Mouse (Mus musculus) kidney, embryonic 14.5 days (tissue): Measurements from ENCODE around the gene Lhx4. TPM values are rescaled to one million over a fixed set of nuclear protein-coding genes. Genes with fewer than 3 reads are reported as not detected.

Experiments used
- ATAC-seq: fragments of 200-750 bp; cut with Nextera tagmentation; 2 replicates; pipeline ENCODE4 v1.8.0; 2017; ENCODE audit warnings: moderate number of reproducible peaks, mild to moderate bottlenecking, moderate TSS enrichment, moderate library complexity; ENCODE audit not compliant: low FRiP score, low TSS enrichment
- H3K27ac ChIP-seq: fragments of 300-500 bp; sonication (generic); 2 replicates; pipeline ENCODE4 v1.5.1; 2014; ENCODE audit warnings: low read depth, mild to moderate bottlenecking, low read length, moderate library complexity, mixed read lengths
- H3K27me3 ChIP-seq: fragments of 300-500 bp; sonication (generic); 2 replicates; pipeline ENCODE4 v1.6.1; 2014; ENCODE audit warnings: mild to moderate bottlenecking, low read length; ENCODE audit not compliant: control insufficient read depth, insufficient read depth
- H3K36me3 ChIP-seq: fragments of 300-500 bp; sonication (generic); 2 replicates; pipeline ENCODE4 v1.6.1; 2014; ENCODE audit warnings: low read length, mixed read lengths; ENCODE audit not compliant: control insufficient read depth, insufficient read depth
- H3K4me1 ChIP-seq: fragments of 300-500 bp; sonication (generic); 2 replicates; pipeline ENCODE4 v1.6.1; 2014; ENCODE audit warnings: low read length, mixed read lengths; ENCODE audit not compliant: control insufficient read depth, insufficient read depth
- H3K4me2 ChIP-seq: fragments of 300-500 bp; sonication (generic); replicated peaks from 2 replicates; pipeline ENCODE4 v1.6.1; 2014; ENCODE audit warnings: low read depth, mild to moderate bottlenecking, low read length
- H3K4me3 ChIP-seq: fragments of 300-500 bp; sonication (generic); 2 replicates; pipeline ENCODE4 v1.5.1; 2014; ENCODE audit warnings: mild to moderate bottlenecking, low read length
- H3K9ac ChIP-seq: fragments of 300-500 bp; sonication (generic); 2 replicates; pipeline ENCODE4 v1.6.1; 2014; ENCODE audit warnings: low read depth, mild to moderate bottlenecking, low read length, moderate library complexity
- H3K9me3 ChIP-seq: fragments of 300-500 bp; sonication (generic); 2 replicates; pipeline ENCODE4 v1.6.1; 2016; ENCODE audit warnings: low read length; ENCODE audit not compliant: control insufficient read depth
- WGBS: fragments of 180-500 bp; shearing (Covaris S2); extraction: QIAGEN DNeasy Blood & Tissue Kit; methylation state at CpG from one replicate; pipeline ENCODE4 v1.1.7; 2014; 5-methylcytosine and 5-hydroxymethylcytosine counted together
- polyA plus RNA-seq: library from polyadenylated mRNA; unstranded; fragments of >200 nt; fragmentation: Nextera tagmentation; extraction: Ambion mirVana; gene quantifications from 2 replicates; pipeline ENCODE4 v1.2.1, GENCODE M21; 2014

The Lhx4 gene
- 0.08 TPM in 1 of 2 replicates, not detected in the other for polyA plus RNA-seq

GRCm38 (mm10) chr1:155751484-155752255 is at the start of gene Lhx4:
TSS of gene Lhx4 (minus strand) at chr1:155751684.
- no peaks in the 10 kb centered on the region for H3K9me3 ChIP-seq
- no peak within 1 kb of the TSS for H3K4me2 ChIP-seq
- H3K4me1 ChIP-seq: peaks cover 6% of the 10 kb centered on the region; the same call in 1 of the 2 replicates
- ATAC-seq: no peak
- 63% methylated on average over 6 of the region's 6 CpGs for WGBS
- no peaks in the 10 kb centered on the region for H3K36me3 ChIP-seq
- H3K27ac ChIP-seq: no peak within 1 kb of the TSS
- H3K27me3 ChIP-seq: peaks cover 65% of the 10 kb centered on the region
- no peak within 1 kb of the TSS for H3K4me3 ChIP-seq
- H3K9ac ChIP-seq: no peak within 1 kb of the TSS

- Histone ChIP-seq H3K9ac (no peak overlapping the region), H3K27me3 (no peaks in the 10 kb centered on the region), H3K4me3 (no peak overlapping the region), H3K9me3 (no peaks in the 10 kb centered on the region), H3K4me1 (no peaks in the 10 kb centered on the region), H3K36me3 (peaks cover 15% of the 10 kb centered on the region; the same call in 1 of the 2 replicates), H3K27ac (no peak overlapping the region), H3K4me2 (no peak overlapping the region)
- ATAC-seq: no peak
- 95% methylated on average over 4 of the region's 4 CpGs for WGBS
Measured at GRCm38 (mm10) chr1:155798000-155798399, 46.5 kb upstream of the Lhx4 start.

- Histone ChIP-seq H3K4me3 (no peak overlapping the region), H3K36me3 (peaks cover 16% of the 10 kb centered on the region), H3K9me3 (no peaks in the 10 kb centered on the region), H3K27ac (no peak overlapping the region), H3K4me1 (no peaks in the 10 kb centered on the region), H3K4me2 (no peak overlapping the region), H3K27me3 (no peaks in the 10 kb centered on the region), H3K9ac (no peak overlapping the region)
- no peak for ATAC-seq
- 86% methylated on average over 4 of the region's 4 CpGs for WGBS
Measured at GRCm38 (mm10) chr1:155797425-155797824, 45.9 kb upstream of the Lhx4 start.

GRCm38 (mm10) chr1:155796757-155797405 is 45.4 kb upstream of the Lhx4 start:
- H3K4me2 ChIP-seq: no peak overlapping the region
- H3K9me3 ChIP-seq: no peaks in the 10 kb centered on the region
- H3K4me3 ChIP-seq: no peak overlapping the region
- WGBS: 83% methylated on average over 11 of the region's 11 CpGs
- no peaks in the 10 kb centered on the region for H3K4me1 ChIP-seq
- no peak overlapping the region for H3K9ac ChIP-seq
- no peak for ATAC-seq
- no peak overlapping the region for H3K27ac ChIP-seq
- no peaks in the 10 kb centered on the region for H3K27me3 ChIP-seq
- peaks cover 14% of the 10 kb centered on the region for H3K36me3 ChIP-seq

GRCm38 (mm10) chr1:155795791-155796233 is 44.3 kb upstream of the Lhx4 start:
- Histone ChIP-seq H3K9ac (no peak overlapping the region), H3K4me3 (no peak overlapping the region), H3K27me3 (no peaks in the 10 kb centered on the region), H3K27ac (no peak overlapping the region), H3K36me3 (peaks cover 17% of the 10 kb centered on the region), H3K4me2 (no peak overlapping the region), H3K9me3 (no peaks in the 10 kb centered on the region), H3K4me1 (no peaks in the 10 kb centered on the region)
- 92% methylated on average over 5 of the region's 5 CpGs for WGBS
- no peak for ATAC-seq

- Histone ChIP-seq H3K36me3 (peaks cover 19% of the 10 kb centered on the region), H3K9ac (no peak overlapping the region), H3K27me3 (no peaks in the 10 kb centered on the region), H3K27ac (no peak overlapping the region), H3K4me3 (no peak overlapping the region), H3K4me2 (no peak overlapping the region), H3K4me1 (no peaks in the 10 kb centered on the region), H3K9me3 (no peaks in the 10 kb centered on the region)
- ATAC-seq: no peak
- WGBS: 92% methylated on average over 6 of the region's 6 CpGs
Measured at GRCm38 (mm10) chr1:155794855-155795254, 43.4 kb upstream of the Lhx4 start.

- Histone ChIP-seq H3K9me3 (0 out of 2 replicates have a peak, but pooled peaks cover 5% of the 10 kb centered on the region), H3K9ac (no peak overlapping the region), H3K27ac (no peak overlapping the region), H3K36me3 (peaks cover 29% of the 10 kb centered on the region), H3K4me3 (no peak overlapping the region), H3K27me3 (no peaks in the 10 kb centered on the region), H3K4me2 (no peak overlapping the region), H3K4me1 (no peaks in the 10 kb centered on the region)
- 68% methylated on average over 5 of the region's 5 CpGs for WGBS
- ATAC-seq: no peak; the same call in 1 of the 2 replicates
Measured at GRCm38 (mm10) chr1:155791919-155792318, 40.4 kb upstream of the Lhx4 start.

GRCm38 (mm10) chr1:155790111-155790974 is 38.9 kb upstream of the Lhx4 start:
- Histone ChIP-seq H3K27me3 (no peaks in the 10 kb centered on the region), H3K4me1 (no peaks in the 10 kb centered on the region), H3K27ac (no peak overlapping the region), H3K4me2 (no peak overlapping the region), H3K4me3 (no peak overlapping the region), H3K36me3 (peaks cover 34% of the 10 kb centered on the region), H3K9me3 (0 out of 2 replicates have a peak, but pooled peaks cover 5% of the 10 kb centered on the region), H3K9ac (no peak overlapping the region)
- ATAC-seq: no peak
- 74% methylated on average over 16 of the region's 16 CpGs for WGBS
